Mouse (Mus musculus) left cerebral cortex, adult 8-10 months (tissue): Measurements from ENCODE around the gene Reps1. TPM values are rescaled to one million over a fixed set of nuclear protein-coding genes. Genes with fewer than 3 reads are reported as not detected.

Source experiments
- DNase-seq, 2 experiments: peaks; one replicate each; pipeline ENCODE4 v3.0.0; 2022; ENCODE audit warnings: low spot score in 2 of 2
- total RNA-seq, 4 experiments: library from RNA; stranded (reverse); gene quantifications; 2 replicates each; pipeline ENCODE4 v1.2.4; 2022

The Reps1 gene
- 10 to 100 TPM; 64.5 to 74.6 (median 67.4) TPM for total RNA-seq

GRCm38 (mm10) chr10:18055696-18056390 lies at the start of gene Reps1:
TSS of gene Reps1 (plus strand) at chr10:18055861.
- peak; percentile 18 to 21 for DNase-seq

- no peak for DNase-seq
Measured at GRCm38 (mm10) chr10:18006756-18007155, 48.9 kb upstream of the Reps1 start.

- no peak for DNase-seq
Measured at GRCm38 (mm10) chr10:18007243-18007642, 48.4 kb upstream of the Reps1 start.

- DNase-seq: no peak
Measured at GRCm38 (mm10) chr10:18008118-18008517, 47.5 kb upstream of the Reps1 start.

- DNase-seq: no peak
Measured at GRCm38 (mm10) chr10:18009744-18010143, 45.9 kb upstream of the Reps1 start.

GRCm38 (mm10) chr10:18011761-18012160 lies 43.9 kb upstream of the Reps1 start:
- DNase-seq: no peak

- no peak for DNase-seq
Measured at GRCm38 (mm10) chr10:18020443-18020842, 35.2 kb upstream of the Reps1 start.

- no peak for DNase-seq
Measured at GRCm38 (mm10) chr10:18020846-18021245, 34.8 kb upstream of the Reps1 start.

GRCm38 (mm10) chr10:18021576-18022311 lies 33.9 kb upstream of the Reps1 start:
- DNase-seq: no peak

GRCm38 (mm10) chr10:18022312-18022711 lies 33.3 kb upstream of the Reps1 start:
- peak; percentile 22 to 28 for DNase-seq

GRCm38 (mm10) chr10:18022741-18023347 lies 32.8 kb upstream of the Reps1 start, which contains the start of gene Abracl:
TSS of gene Abracl (minus strand) at chr10:18023288.
- peak; percentile 35 to 56 for DNase-seq

- no peak for DNase-seq
Measured at GRCm38 (mm10) chr10:18034408-18034807, 21.3 kb upstream of the Reps1 start.

- no peak for DNase-seq
Measured at GRCm38 (mm10) chr10:18036849-18037248, 18.8 kb upstream of the Reps1 start.

- no peak for DNase-seq
Measured at GRCm38 (mm10) chr10:18046380-18046779, 9.3 kb upstream of the Reps1 start.

- DNase-seq: no peak
Measured at GRCm38 (mm10) chr10:18047380-18048146, 8.1 kb upstream of the Reps1 start.

GRCm38 (mm10) chr10:18055009-18055695 lies 509 bp upstream of the Reps1 start:
- DNase-seq: peak; percentile 66 to 78

GRCm38 (mm10) chr10:18056391-18056745 lies 707 bp downstream of the Reps1 start:
- no peak for DNase-seq

GRCm38 (mm10) chr10:18058681-18059338 lies 3.1 kb downstream of the Reps1 start:
- no peak for DNase-seq

- DNase-seq: no peak
Measured at GRCm38 (mm10) chr10:18059807-18060206, 4.1 kb downstream of the Reps1 start.

GRCm38 (mm10) chr10:18060778-18061177 lies 5.1 kb downstream of the Reps1 start:
- no peak for DNase-seq
